Mouse (Mus musculus): ENCODE results near the gene Smim5.

Smim5 gene

GRCm38 (mm10) chr11:115921986-115922385 is 22.2 kb downstream of the Smim5 start:
- no peak for DNase-seq (ENCODE audit: low spot score in 2 of 2)

- no peak for DNase-seq (ENCODE audit: low spot score in 2 of 2)
Observed at GRCm38 (mm10) chr11:115929031-115929430, 29.3 kb downstream of the Smim5 start.

GRCm38 (mm10) chr11:115929818-115930217 is 30.1 kb downstream of the Smim5 start:
- no peak for DNase-seq (ENCODE audit: low spot score in 2 of 2)

- no peak for DNase-seq (ENCODE audit: low spot score in 2 of 2)
Observed at GRCm38 (mm10) chr11:115931235-115931634, 31.5 kb downstream of the Smim5 start.

- peak; percentile 95 to 96 for DNase-seq (ENCODE audit: low spot score in 2 of 2)
Observed at GRCm38 (mm10) chr11:115933108-115933746, 33.5 kb downstream of the Smim5 start, which contains the start of the genes Sap30bp and Recql5. Gene Sap30bp, plus strand, starts transcription at chr11:115933282. Gene Recql5, minus strand, starts transcription at chr11:115933477.

GRCm38 (mm10) chr11:115933747-115934110 is 34.0 kb downstream of the Smim5 start:
- no peak for DNase-seq (ENCODE audit: low spot score in 2 of 2)

- peak in 1 of 2 experiments; percentile 70 for DNase-seq (ENCODE audit: low spot score in 2 of 2)
Observed at GRCm38 (mm10) chr11:115939690-115940329, 40.0 kb downstream of the Smim5 start.

- DNase-seq (ENCODE audit: low spot score in 2 of 2) = no peak
Observed at GRCm38 (mm10) chr11:115941980-115942379, 42.2 kb downstream of the Smim5 start.

- no peak for DNase-seq (ENCODE audit: low spot score in 2 of 2)
Observed at GRCm38 (mm10) chr11:115945247-115945646, 45.5 kb downstream of the Smim5 start.

GRCm38 (mm10) chr11:115946221-115946828 is 46.6 kb downstream of the Smim5 start:
- no peak for DNase-seq (ENCODE audit: low spot score in 2 of 2)

- no peak for DNase-seq (ENCODE audit: low spot score in 2 of 2)
Observed at GRCm38 (mm10) chr11:115948316-115948715, 48.5 kb downstream of the Smim5 start.

- DNase-seq (ENCODE audit: low spot score in 2 of 2) = no peak
Observed at GRCm38 (mm10) chr11:115950719-115951118, 51.0 kb downstream of the Smim5 start.

GRCm38 (mm10) chr11:115954712-115955111 is 54.9 kb downstream of the Smim5 start:
- DNase-seq (ENCODE audit: low spot score in 2 of 2) = no peak

GRCm38 (mm10) chr11:115955195-115955858 is 55.6 kb downstream of the Smim5 start:
- DNase-seq (ENCODE audit: low spot score in 2 of 2) = no peak

All from cerebellum, postnatal 4 days (tissue).